ENCODE assay signal across 19 mouse cellular contexts in the genomic region with DNA sequence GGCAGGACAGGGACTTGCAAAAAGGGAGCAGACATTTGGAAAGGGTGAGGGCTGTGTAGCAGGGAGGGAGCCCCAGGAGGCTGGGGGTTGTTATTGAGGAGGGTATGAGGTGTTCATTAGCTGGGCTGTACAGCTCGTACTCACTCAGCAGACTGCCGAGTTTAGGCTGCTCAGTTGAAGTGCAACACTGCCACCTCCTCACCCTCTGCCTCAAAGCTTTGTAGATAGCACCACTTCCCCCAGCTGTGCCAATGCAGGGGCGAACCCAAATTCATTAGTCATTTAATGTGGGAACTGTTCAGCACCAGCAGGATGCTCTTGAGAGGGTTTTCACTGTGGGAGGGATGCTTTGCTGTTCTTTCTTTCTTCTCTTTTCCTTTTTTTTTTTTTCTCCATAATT.
DNase-seq lines count a peak whose midpoint lies in the region; ATAC-seq and TF ChIP-seq lines count a peak whose summit lies in the region.
"Had no signal": no experiment of that assay in that cellular context is flagged by ENCODE, and none has a peak within 500 bp of the region (broad histone marks: within the 10 kb centered on the region; RNA-seq: fewer than 3 reads in every experiment).

No protein-coding gene starts in this region.

- ATAC-seq in neural tube, embryonic 15.5 days (ENCODE audit: low FRiP score), result no peak
- ATAC-seq in megakaryocyte-erythroid progenitor cell, adult 5-6 weeks (replicated peaks; ENCODE audit: low FRiP score, low TSS enrichment, poor library complexity, severe bottlenecking), result no peak
- ATAC-seq: liver, embryonic 12.5 days had no signal

- no peak for TF ChIP-seq POLR2A in olfactory bulb, adult 2 months (IDR thresholded peaks at IDR 0.05; ENCODE audit: insufficient read depth, low read depth, low read length)
- TF ChIP-seq POLR2A in thymus, adult 2 months (IDR thresholded peaks at IDR 0.05; ENCODE audit: control insufficient read depth, extremely low read depth, insufficient read depth, low read length, poor library complexity), result no peak

- DNase-seq in brain, adult 2 months (ENCODE audit: low read depth, low spot score), result peak; percentile 96
- peak; percentile 74 to 82 for DNase-seq in frontal cortex, postnatal 36 days (ENCODE audit: low spot score in 2 of 2)
- DNase-seq in layer of hippocampus, postnatal 25 days (ENCODE audit: extremely low spot score in 1 of 2, low spot score in 1 of 2), result peak; percentile 25 to 33
- DNase-seq in thymus, adult 2 months, result no peak
- DNase-seq in Muller cell, postnatal 12 days (ENCODE audit: inconsistent ontology term), result no peak
- DNase-seq: B cell, adult 2 months; cerebellum, adult 18-20 months; gastrocnemius, postnatal 14 days; heart, postnatal 36 days; kidney, adult 2 months had no signal

- WGBS in olfactory bulb, adult 2 months, result 15% methylated on average over 3 of the region's 3 CpGs
- 57% methylated on average over 3 of the region's 3 CpGs for WGBS in neural tube, embryonic 15.5 days
- 48% methylated on average over 3 of the region's 3 CpGs for WGBS in thymus, adult 2 months

- no peak for TF ChIP-seq CTCF in olfactory bulb, adult 2 months (IDR thresholded peaks at IDR 0.05; ENCODE audit: insufficient read depth, low read depth, low read length)
- TF ChIP-seq CTCF in thymus, adult 2 months (IDR thresholded peaks at IDR 0.05; ENCODE audit: borderline replicate concordance, control insufficient read depth, extremely low read depth, insufficient read depth, low read length, poor library complexity), result no peak

- no peaks in the 10 kb centered on the region for H3K27me3 ChIP-seq in neural tube, embryonic 15.5 days (replicated peaks)
- no peaks in the 10 kb centered on the region for H3K27me3 ChIP-seq in thymus, adult 2 months (ENCODE audit: control insufficient read depth, insufficient read depth, low read length)
- H3K27me3 ChIP-seq: embryonic facial prominence, embryonic 15.5 days; forebrain, embryonic 12.5 days; liver, embryonic 12.5 days; lung, embryonic 15.5 days had no signal

- no peak overlapping the region for H3K4me2 ChIP-seq in neural tube, embryonic 15.5 days
- H3K4me2 ChIP-seq: embryonic facial prominence, embryonic 15.5 days; forebrain, embryonic 12.5 days; heart, embryonic 11.5 days; liver, embryonic 12.5 days; lung, embryonic 15.5 days had no signal

- peak overlapping the region; percentile 46 for H3K27ac ChIP-seq in olfactory bulb, adult 2 months (ENCODE audit: insufficient read depth, low read depth, low read length)
- no peak overlapping the region for H3K27ac ChIP-seq in neural tube, embryonic 15.5 days (replicated peaks)
- no peak overlapping the region for H3K27ac ChIP-seq in thymus, adult 2 months (ENCODE audit: control insufficient read depth, insufficient read depth, low read length)
- H3K27ac ChIP-seq: embryonic facial prominence, embryonic 15.5 days; forebrain, embryonic 12.5 days; limb, embryonic 10.5 days; liver, embryonic 12.5 days; lung, embryonic 15.5 days had no signal

- no peaks in the 10 kb centered on the region for H3K9me3 ChIP-seq in neural tube, embryonic 15.5 days (replicated peaks)
- H3K9me3 ChIP-seq: embryonic facial prominence, embryonic 15.5 days; forebrain, embryonic 12.5 days; limb, embryonic 10.5 days; liver, embryonic 12.5 days; lung, embryonic 15.5 days had no signal

- H3K36me3 ChIP-seq in neural tube, embryonic 15.5 days, result no peaks in the 10 kb centered on the region
- H3K36me3 ChIP-seq in thymus, adult 2 months (ENCODE audit: control insufficient read depth, insufficient read depth, low read length), result no peaks in the 10 kb centered on the region
- H3K36me3 ChIP-seq: embryonic facial prominence, embryonic 15.5 days; forebrain, embryonic 12.5 days; limb, embryonic 10.5 days; liver, embryonic 12.5 days; lung, embryonic 15.5 days had no signal

- H3K4me3 ChIP-seq in olfactory bulb, adult 2 months (ENCODE audit: insufficient read depth, low read depth, low read length), result no peak overlapping the region
- no peak overlapping the region for H3K4me3 ChIP-seq in neural tube, embryonic 15.5 days (replicated peaks)
- no peak overlapping the region for H3K4me3 ChIP-seq in thymus, adult 2 months (ENCODE audit: control insufficient read depth, insufficient read depth, low read length)
- H3K4me3 ChIP-seq: embryonic facial prominence, embryonic 15.5 days; forebrain, embryonic 12.5 days; limb, embryonic 10.5 days; liver, embryonic 12.5 days; lung, embryonic 15.5 days had no signal

- no peak overlapping the region for H3K9ac ChIP-seq in neural tube, embryonic 15.5 days (replicated peaks)
- H3K9ac ChIP-seq: embryonic facial prominence, embryonic 15.5 days; forebrain, embryonic 12.5 days; liver, embryonic 12.5 days; lung, embryonic 15.5 days had no signal

- H3K4me1 ChIP-seq in olfactory bulb, adult 2 months (ENCODE audit: control insufficient read depth, insufficient read depth, low read length), result peaks cover 4% of the 10 kb centered on the region
- H3K4me1 ChIP-seq in neural tube, embryonic 15.5 days, result no peaks in the 10 kb centered on the region
- no peaks in the 10 kb centered on the region for H3K4me1 ChIP-seq in thymus, adult 2 months (replicated peaks; ENCODE audit: control insufficient read depth, insufficient read depth, low read length)
- H3K4me1 ChIP-seq: embryonic facial prominence, embryonic 15.5 days; forebrain, embryonic 12.5 days; limb, embryonic 10.5 days; liver, embryonic 12.5 days had no signal

Comparison
In these comparisons a context has a peak if more than half of its experiments do, and no peak if none do; other contexts are left out.
1. DNase-seq: peak in brain, adult 2 months (single experiment), frontal cortex, postnatal 36 days (2 of 2) and layer of hippocampus, postnatal 25 days (2 of 2); none in thymus, adult 2 months (single experiment) and Muller cell, postnatal 12 days (single experiment).